In genomic region chr15:91664586-91665132, GRCm38 (mm10) we compare ENCODE assay signal across 26 mouse cellular contexts. TPM values are rescaled to one million over a fixed set of nuclear protein-coding genes. Genes with fewer than 3 reads are reported as not detected.
DNase-seq lines count a peak whose midpoint lies in the region; ATAC-seq and TF ChIP-seq lines count a peak whose summit lies in the region.
"Had no signal": no experiment of that assay in that cellular context is flagged by ENCODE, and none has a peak within 500 bp of the region (broad histone marks: within the 10 kb centered on the region; RNA-seq: fewer than 3 reads in every experiment).

No protein-coding gene starts in this region.

- no peak for TF ChIP-seq POLR2A in lung, adult 2 months (IDR thresholded peaks at IDR 0.05; ENCODE audit: borderline replicate concordance, extremely low read depth, low read depth, low read length)

- no peaks in the 10 kb centered on the region for H3K27me3 ChIP-seq in midbrain, embryonic 15.5 days (replicated peaks)
- H3K27me3 ChIP-seq: forebrain, embryonic 13.5 days; heart, embryonic 12.5 days; hindbrain, embryonic 13.5 days; limb, embryonic 12.5 days; liver, embryonic 15.5 days; neural tube, embryonic 13.5 days; stomach, embryonic 15.5 days had no signal

- H3K4me3 ChIP-seq in lung, adult 2 months (replicated peaks; ENCODE audit: extremely low read depth, low read depth, low read length), result no peak overlapping the region
- H3K4me3 ChIP-seq in midbrain, embryonic 15.5 days, result no peak overlapping the region
- H3K4me3 ChIP-seq: forebrain, embryonic 13.5 days; heart, embryonic 12.5 days; hindbrain, embryonic 13.5 days; limb, embryonic 12.5 days; liver, embryonic 15.5 days; neural tube, embryonic 13.5 days; stomach, embryonic 15.5 days had no signal

- no peaks in the 10 kb centered on the region; the same call in 1 of the 2 replicates for H3K4me1 ChIP-seq in lung, adult 2 months (ENCODE audit: control insufficient read depth, insufficient read depth, low read length)
- no peaks in the 10 kb centered on the region for H3K4me1 ChIP-seq in midbrain, embryonic 15.5 days
- H3K4me1 ChIP-seq: forebrain, embryonic 13.5 days; hindbrain, embryonic 13.5 days; liver, embryonic 15.5 days; neural tube, embryonic 13.5 days; stomach, embryonic 15.5 days had no signal

- peak; percentile 42 for DNase-seq in lung, adult 2 months
- peak; percentile 60 for DNase-seq in lung, postnatal 14 days
- DNase-seq in urinary bladder, adult 2 months (ENCODE audit: low spot score), result no peak
- DNase-seq: adrenal gland, adult 2 months; adrenal gland, postnatal 36 days; B cell, adult 2 months; cerebellum, adult 2 months; cerebellum, postnatal 25 days; gastrocnemius, postnatal 14 days; heart, adult 18-20 months; heart, postnatal 4 days; kidney, postnatal 10 days; thymus, postnatal 25 days had no signal

- H3K9me3 ChIP-seq in midbrain, embryonic 15.5 days, result no peaks in the 10 kb centered on the region
- H3K9me3 ChIP-seq: forebrain, embryonic 13.5 days; heart, embryonic 12.5 days; hindbrain, embryonic 13.5 days; limb, embryonic 12.5 days; liver, embryonic 15.5 days; neural tube, embryonic 13.5 days; stomach, embryonic 15.5 days had no signal

- H3K4me2 ChIP-seq in midbrain, embryonic 15.5 days, result no peak overlapping the region
- H3K4me2 ChIP-seq: forebrain, embryonic 13.5 days; heart, embryonic 12.5 days; hindbrain, embryonic 13.5 days; limb, embryonic 12.5 days; liver, embryonic 15.5 days; midbrain, embryonic 11.5 days; neural tube, embryonic 13.5 days; stomach, embryonic 15.5 days had no signal

- no peak for TF ChIP-seq CTCF in lung, adult 2 months (IDR thresholded peaks at IDR 0.05; ENCODE audit: insufficient read depth, low read length)

- peak; percentile 47 for ATAC-seq in granulocyte monocyte progenitor cell, adult 5-6 weeks (replicated peaks; ENCODE audit: poor library complexity, severe bottlenecking)
- ATAC-seq in megakaryocyte progenitor cell, adult 5-6 weeks (replicated peaks; ENCODE audit: poor library complexity), result peak; percentile 55
- no peak for ATAC-seq in midbrain, embryonic 15.5 days (replicated peaks)
- ATAC-seq: activated CD4-positive, CD25-positive, alpha-beta regulatory T cell, adult 4 months; forebrain, embryonic 13.5 days; intestine, postnatal 0 days had no signal

- WGBS in lung, adult 2 months, result 57% methylated on average over 10 of the region's 10 CpGs
- WGBS in midbrain, embryonic 15.5 days, result 86% methylated on average over 10 of the region's 10 CpGs

- H3K36me3 ChIP-seq in midbrain, embryonic 15.5 days (replicated peaks), result no peaks in the 10 kb centered on the region
- H3K36me3 ChIP-seq: heart, embryonic 12.5 days; hindbrain, embryonic 13.5 days; limb, embryonic 12.5 days; liver, embryonic 15.5 days; neural tube, embryonic 13.5 days; stomach, embryonic 15.5 days had no signal

- H3K9ac ChIP-seq in midbrain, embryonic 15.5 days, result no peak overlapping the region
- H3K9ac ChIP-seq: forebrain, embryonic 13.5 days; heart, embryonic 12.5 days; hindbrain, embryonic 13.5 days; limb, embryonic 12.5 days; liver, embryonic 15.5 days; neural tube, embryonic 13.5 days; stomach, embryonic 15.5 days had no signal

- H3K27ac ChIP-seq in midbrain, embryonic 15.5 days, result no peak overlapping the region
- H3K27ac ChIP-seq: forebrain, embryonic 13.5 days; hindbrain, embryonic 13.5 days; limb, embryonic 12.5 days; liver, embryonic 15.5 days; neural tube, embryonic 13.5 days; stomach, embryonic 15.5 days had no signal

RNA-seq across cellular contexts. Expression of gene Lrrk2, which starts 8.3 kb away (rescaled TPM):
- total RNA-seq in granulocyte monocyte progenitor cell, adult 5-6 weeks (2014; fragmentation: Nextera tagmentation), result 7.2 and 10.9 TPM in 2 replicates
- 15.6 and 20.8 TPM in 2 replicates for total RNA-seq in granulocyte monocyte progenitor cell, adult 5-6 weeks (2017)
- 12.2 and 14.7 TPM in 2 replicates for polyA plus RNA-seq in lung, adult 2 months (2012; rRNA removed)
- total RNA-seq in megakaryocyte progenitor cell, adult 5-6 weeks (2015), result 20.6 and 22.8 TPM in 2 replicates
- 13.5 and 24.9 TPM in 2 replicates for total RNA-seq in megakaryocyte progenitor cell, adult 5-6 weeks (2017)
- polyA plus RNA-seq in urinary bladder, adult 2 months (2012; rRNA removed), result 10.4 TPM in 2 replicates
- polyA plus RNA-seq in midbrain, embryonic 15.5 days (2015; fragmentation: Nextera tagmentation; extraction: Ambion mirVana), result 1.5 and 1.9 TPM in 2 replicates
